Mouse (Mus musculus) fibroblast of lung, adult 2 months (primary cell): Measurements from ENCODE around the gene Cyp24a1.
"Not testable (repeated sequence)": the region's sequence is repeated elsewhere in the genome, so short reads cannot be mapped to it uniquely, and the experiment has no call there.

Experiments used
- DNase-seq: peaks from one replicate; pipeline ENCODE4 v3.0.0-alpha.2; 2011; ENCODE audit warnings: low read depth

The Cyp24a1 gene

DNA sequence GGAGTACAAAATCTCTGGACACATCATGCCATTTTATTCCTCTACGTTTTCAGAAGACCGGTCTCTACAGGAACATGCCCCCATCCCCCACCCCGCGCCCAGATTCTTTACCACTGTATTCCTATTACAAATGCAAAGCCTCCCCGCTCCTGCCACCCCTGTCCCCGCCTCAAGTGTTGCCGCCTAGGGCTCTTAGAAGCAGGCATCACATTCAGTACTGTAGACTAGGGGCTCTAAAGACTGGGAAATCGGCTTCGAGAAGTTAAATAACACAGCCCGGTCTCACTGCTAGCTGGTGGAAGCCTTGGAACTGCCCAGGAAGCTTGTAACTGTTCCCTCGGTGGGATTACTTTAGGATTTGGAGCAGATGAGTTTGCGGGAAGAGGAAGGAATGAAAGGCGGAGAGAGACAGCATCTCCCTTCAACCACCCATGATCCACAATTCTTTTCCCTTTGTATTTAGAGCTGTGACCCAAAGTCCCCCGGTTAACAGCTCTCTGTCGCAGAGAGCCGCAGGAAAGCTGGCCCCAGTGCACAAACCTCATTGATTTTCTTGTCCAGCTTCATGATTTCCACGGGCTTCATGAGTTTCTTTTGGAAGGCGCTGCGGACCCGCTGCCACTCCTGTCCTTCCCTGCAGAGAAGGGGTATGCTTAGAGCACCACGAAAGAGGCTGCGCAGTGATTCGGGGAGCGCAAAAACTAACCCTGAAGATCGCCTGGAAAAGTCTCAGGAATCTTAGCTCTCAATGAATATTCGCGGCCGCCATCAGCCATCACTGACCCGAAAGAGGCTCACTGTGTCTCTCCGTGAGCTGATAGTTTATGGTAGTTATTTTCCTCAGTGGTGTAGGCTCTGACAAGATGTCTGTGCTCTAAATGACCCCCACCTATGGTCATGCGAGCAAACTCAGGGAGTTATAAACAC is 1.9 kb downstream of the Cyp24a1 start:
- DNase-seq, result no peak

- DNase-seq, result no peak
Measured at GRCm38 (mm10) chr2:170487890-170488502, 8.9 kb downstream of the Cyp24a1 start.

DNA sequence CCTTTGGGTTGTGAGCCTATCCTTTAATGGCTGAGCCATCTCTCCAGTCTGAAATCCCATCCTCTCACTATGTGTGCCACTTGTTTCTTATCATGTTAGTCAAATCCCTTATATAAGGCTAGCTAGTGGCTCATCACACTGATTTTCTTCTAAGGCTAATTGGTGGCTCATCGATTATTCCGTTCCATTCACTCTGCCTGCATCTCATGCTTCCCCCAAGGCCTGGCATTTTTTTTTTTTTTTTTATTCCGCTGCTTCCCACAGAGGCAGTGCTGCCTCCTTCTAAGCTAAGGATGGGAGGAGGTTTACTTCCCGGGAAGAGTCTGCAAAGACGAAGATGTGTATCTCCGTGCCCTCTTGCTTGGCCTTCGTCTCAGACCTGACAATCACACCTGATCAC is 9.7 kb downstream of the Cyp24a1 start:
- no peak for DNase-seq

DNA sequence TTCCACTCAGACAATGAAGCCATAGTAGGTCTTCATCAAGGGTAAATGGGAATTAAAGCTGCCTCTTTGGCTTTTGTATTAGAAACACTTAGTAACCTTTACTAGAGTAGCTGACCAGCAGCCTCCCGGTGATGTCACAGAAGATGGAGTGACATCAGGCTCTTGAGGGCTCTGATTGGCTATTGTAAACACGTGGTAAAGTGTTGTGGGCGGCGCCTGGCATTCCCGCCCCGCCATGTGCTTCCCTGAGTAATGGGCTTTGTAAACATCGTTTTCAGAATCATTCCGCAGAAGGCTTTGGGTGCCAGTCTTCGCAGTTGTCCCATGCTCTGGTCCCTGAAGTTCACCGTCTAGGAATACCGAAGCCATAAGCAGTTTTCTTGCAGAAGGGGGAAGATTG is 13.0 kb downstream of the Cyp24a1 start:
- DNase-seq, result no peak

DNA sequence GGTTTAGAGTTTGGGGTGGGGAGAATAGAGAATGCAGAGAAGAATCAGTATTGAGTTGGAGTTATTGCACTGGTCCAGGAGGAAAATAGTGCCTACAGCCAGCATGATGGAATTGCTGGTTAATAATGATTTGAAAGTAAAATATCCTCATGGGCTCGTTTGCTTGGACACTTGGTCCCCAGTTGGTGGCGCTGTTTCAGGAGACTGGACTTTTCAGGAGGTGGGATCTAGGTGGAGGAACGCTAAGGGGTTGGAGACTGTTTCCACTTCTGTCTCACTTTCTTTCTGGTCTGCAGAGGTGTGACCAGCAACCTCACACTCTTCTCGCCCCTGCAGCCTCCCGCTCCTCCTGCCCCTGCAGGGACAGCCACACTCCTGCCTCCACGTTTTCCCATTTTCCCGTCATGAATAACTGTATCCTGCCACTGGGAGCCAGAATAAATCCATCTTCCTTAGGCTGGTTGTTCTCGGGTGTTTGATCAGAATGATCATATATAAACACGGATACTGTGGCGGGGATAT is 14.9 kb downstream of the Cyp24a1 start:
- DNase-seq, result no peak

GRCm38 (mm10) chr2:170476643-170477042 is 20.3 kb downstream of the Cyp24a1 start:
- DNase-seq, result no peak

- no peak for DNase-seq
Measured at GRCm38 (mm10) chr2:170476215-170476614, 20.7 kb downstream of the Cyp24a1 start.

- DNase-seq, result no peak
Measured at GRCm38 (mm10) chr2:170475164-170475563, 21.8 kb downstream of the Cyp24a1 start.

GRCm38 (mm10) chr2:170474125-170474524 is 22.8 kb downstream of the Cyp24a1 start:
- DNase-seq, result no peak

DNA sequence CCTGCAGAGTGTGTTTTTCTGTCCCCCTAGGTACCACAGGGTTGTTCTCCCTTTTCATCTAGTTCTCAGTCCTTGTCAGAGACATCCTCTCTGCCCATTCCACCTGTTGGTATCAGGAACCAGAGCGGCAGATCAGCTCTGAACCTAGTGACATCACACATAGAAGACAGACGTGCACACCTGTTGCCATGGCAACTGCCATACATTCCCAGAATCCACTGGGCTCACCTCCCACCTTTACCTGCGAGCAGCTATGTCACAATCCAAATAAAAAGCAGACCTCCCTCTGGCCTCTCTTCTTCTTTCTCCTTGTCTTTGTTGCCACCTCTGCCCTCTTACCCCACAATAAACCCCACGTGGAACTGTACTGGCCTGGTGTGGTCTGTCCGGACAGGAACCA is 26.4 kb downstream of the Cyp24a1 start:
- DNase-seq, result no peak

GRCm38 (mm10) chr2:170469616-170470308 is 27.2 kb downstream of the Cyp24a1 start:
- peak; percentile 83 for DNase-seq

DNA sequence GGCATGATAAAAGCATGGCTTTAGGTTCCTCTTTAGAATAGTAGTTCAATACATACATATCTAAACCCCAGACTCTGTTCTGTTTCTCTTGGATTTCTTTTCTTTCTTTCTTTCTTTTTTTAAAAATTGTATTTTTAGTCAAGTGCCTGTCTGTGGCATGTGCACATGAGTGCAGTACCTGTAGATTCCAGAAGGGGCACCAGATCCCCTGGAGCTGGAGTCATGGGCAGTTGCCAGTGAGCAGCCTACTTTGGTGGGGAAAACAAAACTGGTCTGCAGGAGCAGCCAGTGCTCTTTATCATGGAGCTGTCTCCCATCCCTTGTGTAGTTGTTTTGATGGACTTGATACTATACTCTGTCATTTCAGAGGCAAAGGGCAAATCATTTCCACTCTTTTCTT is 28.9 kb downstream of the Cyp24a1 start:
- no peak for DNase-seq

GRCm38 (mm10) chr2:170464817-170465216 is 32.1 kb downstream of the Cyp24a1 start:
- DNase-seq, result no peak

- no peak for DNase-seq
Measured at GRCm38 (mm10) chr2:170461652-170462051, 35.3 kb downstream of the Cyp24a1 start.

DNA sequence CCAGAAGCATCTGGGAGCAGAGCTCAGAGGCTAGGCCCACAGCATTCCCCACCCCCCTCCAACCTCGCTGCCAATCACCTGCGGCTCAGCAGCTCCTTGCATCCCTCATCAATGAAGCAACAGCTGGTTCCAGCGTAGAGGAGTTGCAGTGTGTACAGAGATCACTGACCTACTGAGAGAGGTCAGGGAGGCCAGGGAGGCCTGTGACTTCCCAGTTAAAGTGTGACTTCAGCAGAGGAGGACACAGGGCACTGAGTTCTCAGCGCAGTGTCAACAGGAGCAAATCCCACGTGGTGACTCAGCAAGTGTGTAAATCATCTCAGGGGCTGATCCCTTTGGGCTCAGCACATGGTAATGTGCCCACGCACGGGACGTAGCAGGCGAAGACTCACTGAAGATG is 37.1 kb downstream of the Cyp24a1 start:
- DNase-seq, result no peak

- no peak for DNase-seq
Measured at GRCm38 (mm10) chr2:170459183-170459582, 37.8 kb downstream of the Cyp24a1 start.

- DNase-seq, result not testable (repeated sequence)
Measured at GRCm38 (mm10) chr2:170453809-170454208, 43.1 kb downstream of the Cyp24a1 start.

GRCm38 (mm10) chr2:170450933-170451332 is 46.0 kb downstream of the Cyp24a1 start:
- DNase-seq, result peak; percentile 45

- no peak for DNase-seq
Measured at GRCm38 (mm10) chr2:170447651-170448050, 49.3 kb downstream of the Cyp24a1 start.

GRCm38 (mm10) chr2:170446843-170447383 is 50.0 kb downstream of the Cyp24a1 start:
- DNase-seq, result no peak

GRCm38 (mm10) chr2:170445861-170446260 is 51.1 kb downstream of the Cyp24a1 start:
- DNase-seq, result no peak

- peak; percentile 2 for DNase-seq
Measured at GRCm38 (mm10) chr2:170442535-170442934, 54.4 kb downstream of the Cyp24a1 start.
